Mouse (Mus musculus) MEL (cell line): ENCODE results near the gene Sbno2.

Experiments used
- CTCF ChIP-seq, 3 experiments: IDR thresholded peaks in 2 of 3; conservative IDR thresholded peaks in 1 of 3; 2 replicates each; pipeline ENCODE4 v1.5.1; 2011 to 2012; ENCODE audit warnings: low read length in 3 of 3, low read depth in 2 of 3, mild to moderate bottlenecking in 2 of 3, improper control_type of control experiment in 1 of 3, inconsistent platforms in 1 of 3, mixed read lengths in 1 of 3, moderate library complexity in 1 of 3; ENCODE audit not compliant: control insufficient read depth in 1 of 3, insufficient read depth in 1 of 3, poor library complexity in 1 of 3, severe bottlenecking in 1 of 3
- EP300 ChIP-seq, 2 experiments: IDR thresholded peaks; 2 replicates each; pipeline ENCODE4 v1.6.1; 2011; ENCODE audit warnings: improper control_type of control experiment in 2 of 2, low read length in 2 of 2, low read depth in 1 of 2, mild to moderate bottlenecking in 1 of 2
- GATA1 ChIP-seq: IDR thresholded peaks from 2 replicates; pipeline ENCODE4 v1.6.1; 2011; ENCODE audit warnings: low read depth, low read length, improper control_type of control experiment
- MXI1 ChIP-seq: IDR thresholded peaks from 2 replicates; pipeline ENCODE4 v1.6.1; 2011; ENCODE audit warnings: mild to moderate bottlenecking, low read depth, low read length, improper control_type of control experiment
- NRF1 ChIP-seq: IDR thresholded peaks from 2 replicates; pipeline ENCODE4 v1.6.1; 2014; ENCODE audit warnings: low read depth, mild to moderate bottlenecking, inconsistent platforms, low read length, improper control_type of control experiment, moderate library complexity; ENCODE audit not compliant: poor library complexity, insufficient read depth, severe bottlenecking
- POLR2AphosphoS2 ChIP-seq: IDR thresholded peaks from 2 replicates; pipeline ENCODE4 v1.6.1; 2011; ENCODE audit warnings: low read length, improper control_type of control experiment
- TCF12 ChIP-seq: IDR thresholded peaks from 2 replicates; pipeline ENCODE4 v1.6.1; 2014; ENCODE audit warnings: low read depth, mild to moderate bottlenecking, inconsistent platforms, low read length, improper control_type of control experiment, moderate library complexity
- USF1 ChIP-seq: IDR thresholded peaks from 2 replicates; pipeline ENCODE4 v1.6.1; 2014; ENCODE audit warnings: low read depth, mild to moderate bottlenecking, inconsistent platforms, low read length, improper control_type of control experiment, moderate library complexity

DNA sequence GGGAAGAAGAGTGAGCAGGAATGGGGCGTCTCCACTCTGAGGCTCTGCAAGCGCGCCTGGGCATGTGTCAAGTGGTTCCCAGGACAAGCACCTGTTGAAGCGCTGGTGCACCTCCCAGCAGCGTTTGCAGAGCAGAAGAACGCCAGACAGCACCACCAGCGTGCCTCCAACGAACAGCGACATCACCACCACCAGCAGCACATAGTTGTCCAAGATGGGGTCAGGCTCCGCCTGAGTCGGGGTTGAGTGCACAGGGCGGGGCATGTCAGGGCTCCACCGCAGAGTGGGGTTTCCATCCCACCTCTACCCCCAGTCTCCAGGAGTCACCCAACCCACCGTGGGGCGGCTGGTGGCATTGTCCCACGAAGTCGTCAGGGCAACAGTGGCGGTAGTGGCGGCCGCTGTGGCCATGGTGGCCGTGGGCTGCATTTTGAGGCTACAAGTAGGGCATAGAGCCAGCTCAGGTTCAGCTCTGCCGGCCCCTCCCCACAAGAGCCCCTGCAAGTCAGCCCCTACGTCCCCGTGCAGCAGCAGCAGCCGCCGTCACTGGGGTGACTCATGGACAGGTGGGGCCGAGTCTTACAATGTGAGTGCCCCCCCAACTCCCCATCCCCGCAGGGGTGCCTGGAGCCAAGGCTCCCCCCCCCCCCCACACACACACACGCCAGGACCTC lies 31.7 kb upstream of the Sbno2 start:
- no peak for TF ChIP-seq TCF12
- no peak for TF ChIP-seq CTCF (IDR thresholded peaks at IDR 0.05 in 2 of 3, conservative IDR thresholded peaks at IDR 0.05 in 1 of 3; ENCODE audit: control insufficient read depth in 1 of 3, insufficient read depth in 1 of 3, low read depth in 2 of 3, low read length in 3 of 3, poor library complexity in 1 of 3, severe bottlenecking in 1 of 3)
- no peak for TF ChIP-seq USF1
- no peak for TF ChIP-seq POLR2AphosphoS2
- TF ChIP-seq MXI1, result no peak
- TF ChIP-seq NRF1, result no peak
- TF ChIP-seq GATA1, result no peak
- TF ChIP-seq EP300 (IDR thresholded peaks at IDR 0.05; ENCODE audit: low read depth in 1 of 2, low read length in 2 of 2), result no peak
